Mouse (Mus musculus): ENCODE data around the gene Cep83.

DNA sequence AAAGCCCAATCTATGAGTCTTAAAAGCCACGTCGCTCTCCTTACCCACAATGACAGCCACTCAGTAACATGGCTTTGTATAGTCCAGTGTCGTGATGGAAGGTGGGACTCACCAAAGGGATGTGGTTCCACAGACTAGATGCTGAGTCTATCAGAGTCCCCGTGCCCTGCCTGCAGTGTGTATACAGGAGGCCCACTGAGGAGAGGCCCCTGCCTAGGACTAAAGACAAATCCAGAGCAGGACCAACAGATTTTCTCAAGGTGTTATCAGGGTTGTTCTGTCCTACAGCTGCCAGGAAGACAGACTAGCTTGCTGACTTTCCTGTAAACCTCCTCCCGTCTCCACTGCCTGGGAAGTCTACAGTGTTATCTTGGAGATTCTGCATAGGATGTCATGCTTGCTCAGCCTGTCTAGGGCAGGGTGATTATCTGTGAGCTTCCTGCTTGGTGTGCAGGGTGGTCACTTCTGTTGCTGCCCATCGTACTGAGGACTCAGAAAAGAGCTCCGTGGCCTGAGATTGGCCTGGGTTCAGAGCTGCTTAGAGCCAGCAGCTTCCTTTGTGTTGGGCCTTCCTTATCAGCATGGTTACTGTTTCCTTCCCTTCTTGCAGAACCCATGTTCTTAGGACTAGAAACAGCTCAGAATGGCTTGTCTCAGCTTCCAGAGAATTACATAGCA lies 112.4 kb downstream of the Cep83 start:
- TF ChIP-seq CTCF (IDR thresholded peaks at IDR 0.05; ENCODE audit: low read depth) = no peak
- TF ChIP-seq EP300 (IDR thresholded peaks at IDR 0.05; ENCODE audit: low read depth) = no peak
